Mouse (Mus musculus): ENCODE measurements at regions not wholly inside any gene's neighbourhood (a gene's known extent, or its start where the extent isn't known, plus 50 kb on each side); places are given as distances from the start of the nearest gene placed in this dataset.
"Not testable (repeated sequence)": the region's sequence is repeated elsewhere in the genome, so short reads cannot be mapped to it uniquely, and the experiment has no call there.

GRCm38 (mm10) chr2:75781781-75782211 is 50.2 kb upstream of the Agps start:
- no peak for DNase-seq

- no peak for DNase-seq
Observed at GRCm38 (mm10) chr2:75781078-75781477, 50.9 kb upstream of the Agps start.

GRCm38 (mm10) chr2:75778628-75779027 is 53.3 kb upstream of the Agps start:
- not testable (repeated sequence) for DNase-seq

GRCm38 (mm10) chr2:75777040-75777451 is 54.9 kb upstream of the Agps start:
- DNase-seq: peak; percentile 43

GRCm38 (mm10) chr2:75776533-75776932 is 55.4 kb upstream of the Agps start:
- no peak for DNase-seq

DNA sequence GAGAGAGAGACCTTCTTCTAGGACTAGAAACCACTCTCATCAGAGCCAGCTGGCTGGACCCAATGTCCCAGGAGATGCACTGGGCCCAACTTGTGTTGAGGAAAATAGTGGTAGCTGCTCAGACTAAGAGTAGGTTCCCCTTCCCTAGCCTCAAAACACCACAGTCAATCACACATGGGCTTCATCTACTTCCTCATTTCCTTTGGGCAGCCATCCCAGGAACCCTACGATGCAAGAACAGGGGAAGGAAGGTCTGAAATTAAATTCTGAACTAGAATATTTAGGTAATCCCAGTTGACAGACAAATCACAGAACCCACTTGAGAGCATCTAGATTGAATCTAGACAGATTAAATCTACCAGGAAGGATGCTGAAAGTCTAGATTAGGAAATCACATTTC is 56.8 kb upstream of the Agps start:
- no peak for DNase-seq

DNA sequence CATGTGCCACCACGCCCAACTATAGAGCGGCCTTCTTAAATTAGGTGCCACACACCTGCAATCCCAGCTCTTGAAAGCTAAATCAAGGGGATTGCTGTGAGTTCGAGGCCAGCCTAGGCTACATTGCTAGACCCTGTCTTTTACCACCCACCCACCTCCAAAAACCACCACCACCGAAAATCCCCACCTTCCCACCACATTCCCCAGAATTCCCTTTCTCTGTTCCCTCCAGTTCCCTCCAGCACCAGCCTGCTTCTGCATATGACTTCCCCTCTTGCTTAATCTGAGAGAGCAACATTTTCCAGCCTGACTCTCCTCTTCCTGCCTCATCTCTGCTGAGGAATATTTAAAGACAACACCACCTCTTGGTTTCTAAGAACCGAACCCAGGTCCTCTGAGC is 58.5 kb upstream of the Agps start:
- no peak for DNase-seq

GRCm38 (mm10) chr2:75772251-75772956 is 59.6 kb upstream of the Agps start:
- peak; percentile 81 for DNase-seq

- no peak for DNase-seq
Observed at GRCm38 (mm10) chr2:75770633-75771032, 61.3 kb upstream of the Agps start.

DNA sequence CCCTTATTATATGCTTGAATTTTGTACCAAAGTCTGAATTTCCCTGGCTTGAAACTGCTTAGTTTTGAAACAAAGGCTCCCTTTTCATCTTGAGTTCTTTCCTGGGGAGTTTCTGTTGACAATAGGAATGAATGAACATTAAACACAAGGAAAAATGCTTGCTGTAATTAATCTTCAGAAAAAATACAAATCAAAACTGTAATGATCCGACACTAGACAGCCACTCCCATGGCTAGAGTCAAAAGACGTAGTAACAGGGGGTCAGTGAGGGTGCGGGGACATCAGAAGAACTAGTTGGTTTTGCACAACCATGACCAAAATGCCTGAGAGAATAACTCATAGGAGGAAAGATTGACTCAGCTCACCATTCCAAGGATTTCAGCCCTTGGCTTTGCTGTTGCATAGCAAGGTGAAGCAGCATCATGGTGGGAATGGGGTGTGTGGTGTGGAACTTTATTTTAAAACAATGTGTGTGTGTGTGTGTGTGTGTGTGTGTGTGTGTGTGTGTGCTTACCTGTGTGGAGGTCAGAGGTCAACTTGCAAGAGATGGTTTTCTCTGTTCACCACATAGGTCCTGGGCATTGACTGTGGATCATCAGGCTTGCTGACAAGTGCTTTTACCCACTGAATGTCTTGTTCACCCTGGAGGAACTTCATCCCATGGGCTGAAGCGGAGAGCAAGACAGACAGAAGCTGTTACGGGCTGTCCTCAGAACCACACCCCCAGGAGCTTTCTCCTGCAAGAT is 63.2 kb upstream of the Agps start:
- DNase-seq: no peak

GRCm38 (mm10) chr2:75767871-75768558 is 63.6 kb upstream of the Nfe2l2 start:
- DNase-seq: peak; percentile 47

- DNase-seq: no peak
Observed at GRCm38 (mm10) chr2:75765403-75765802, 61.0 kb upstream of the Nfe2l2 start.

GRCm38 (mm10) chr2:75763252-75763651 is 58.8 kb upstream of the Nfe2l2 start:
- DNase-seq: peak; percentile 54

DNA sequence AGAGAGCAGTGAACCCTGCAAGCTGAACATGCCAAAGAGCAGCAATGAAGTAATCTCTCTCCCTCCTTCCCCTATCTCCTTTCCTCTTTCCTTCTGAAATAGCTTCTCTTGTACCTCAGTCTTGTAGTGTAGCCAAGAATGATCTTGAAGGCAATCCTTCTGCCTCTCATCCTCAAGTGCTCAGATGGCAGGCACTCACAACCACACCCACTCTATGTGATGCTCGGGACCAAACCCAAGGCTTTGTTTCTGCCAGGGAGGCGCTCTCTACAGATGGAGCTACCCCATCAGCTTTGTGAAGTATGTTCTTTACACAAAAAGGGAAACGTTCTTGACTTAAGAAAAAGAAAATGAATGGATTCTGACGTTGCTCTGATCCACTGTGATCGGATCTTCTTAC is 57.6 kb upstream of the Nfe2l2 start:
- DNase-seq: no peak

GRCm38 (mm10) chr2:75761626-75762025 is 57.2 kb upstream of the Nfe2l2 start:
- DNase-seq: no peak

DNA sequence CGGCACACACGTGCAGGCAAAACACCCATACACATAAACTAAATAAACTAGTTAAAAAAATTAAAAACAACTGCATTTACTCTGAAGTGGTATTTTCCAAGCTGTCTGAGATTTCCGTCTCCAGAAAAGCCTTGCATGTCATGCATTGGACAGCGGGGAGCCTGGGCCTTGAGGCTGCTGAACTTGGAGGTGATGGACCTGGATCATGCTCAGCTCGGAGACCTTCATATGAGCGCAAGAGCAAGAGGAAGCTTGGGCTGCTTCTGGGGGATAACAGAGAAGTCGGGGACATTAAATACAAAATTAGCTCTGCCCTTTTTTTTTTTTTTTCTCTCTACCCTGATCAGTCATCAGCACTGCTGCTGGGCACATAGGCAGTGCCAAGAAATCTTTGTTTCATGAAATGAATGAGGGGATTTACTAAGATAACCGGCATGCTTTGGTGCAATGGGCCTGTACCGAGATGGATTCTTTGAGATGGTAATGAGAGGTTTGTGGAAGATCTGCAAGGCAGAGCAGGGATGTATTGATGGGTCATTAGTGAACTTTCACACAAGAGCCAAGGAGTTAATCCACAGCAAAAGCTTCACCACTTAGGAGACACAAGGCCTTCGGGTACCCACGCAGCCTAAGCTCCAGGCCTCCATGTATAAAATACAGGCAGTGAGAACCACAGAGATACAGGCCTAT is 54.9 kb upstream of the Nfe2l2 start:
- DNase-seq: no peak

DNA sequence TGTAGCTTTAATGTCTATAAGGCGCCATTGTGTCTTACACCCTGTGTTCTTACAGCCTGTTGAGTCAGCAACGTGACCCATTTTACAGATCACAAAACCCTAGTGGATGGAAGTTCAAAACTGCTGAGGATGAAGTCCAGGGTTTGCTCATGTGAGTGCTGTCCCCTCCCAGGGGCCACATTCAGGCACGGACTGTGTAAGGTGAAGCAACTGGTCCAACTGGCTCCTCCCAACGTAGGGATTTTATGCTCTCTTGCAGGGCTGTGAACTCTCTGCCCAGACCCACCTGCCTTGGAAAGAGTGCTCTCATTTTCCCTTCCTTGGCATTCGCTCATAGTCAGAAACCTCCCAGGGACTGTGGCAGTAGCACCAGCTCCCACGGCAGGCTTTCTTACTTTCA is 53.8 kb upstream of the Nfe2l2 start:
- DNase-seq: no peak

GRCm38 (mm10) chr2:75756704-75757638 is 52.5 kb upstream of the Nfe2l2 start:
- peak; percentile 27 for DNase-seq

DNA sequence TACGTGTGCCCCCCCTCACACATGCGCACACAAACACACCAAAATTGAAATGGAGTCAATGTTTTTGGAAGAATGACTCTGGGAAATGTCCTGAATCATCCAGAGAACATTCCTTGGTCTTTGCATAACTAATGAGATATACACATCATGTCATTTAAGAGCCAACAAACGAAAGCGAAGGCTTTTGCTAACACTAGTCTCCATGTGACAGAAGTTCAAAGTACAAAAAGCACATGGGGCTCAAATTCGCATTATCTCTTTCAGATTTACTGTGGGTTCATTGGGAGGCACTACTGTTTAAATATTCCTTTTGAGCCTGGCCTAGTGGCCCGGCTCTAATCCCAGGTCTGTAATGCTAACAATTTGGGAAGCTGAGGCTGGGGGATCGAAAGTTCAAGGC is 50.2 kb upstream of the Nfe2l2 start:
- no peak for DNase-seq
